Mouse (Mus musculus) lung, adult 2 months (tissue): ENCODE results near the gene Kdm5a.

Source experiments
- CTCF ChIP-seq: fragments of 200-500 bp; IDR thresholded peaks from 2 replicates; pipeline ENCODE4 v1.5.1; 2011; ENCODE audit warnings: mild to moderate bottlenecking, low read length, control low read depth; ENCODE audit not compliant: insufficient read depth
- POLR2A ChIP-seq: fragments of 200-500 bp; IDR thresholded peaks from 2 replicates; pipeline ENCODE4 v1.6.1; 2011; ENCODE audit warnings: low read depth, mild to moderate bottlenecking, control low read depth, low read length, borderline replicate concordance; ENCODE audit errors: extremely low read depth

DNA sequence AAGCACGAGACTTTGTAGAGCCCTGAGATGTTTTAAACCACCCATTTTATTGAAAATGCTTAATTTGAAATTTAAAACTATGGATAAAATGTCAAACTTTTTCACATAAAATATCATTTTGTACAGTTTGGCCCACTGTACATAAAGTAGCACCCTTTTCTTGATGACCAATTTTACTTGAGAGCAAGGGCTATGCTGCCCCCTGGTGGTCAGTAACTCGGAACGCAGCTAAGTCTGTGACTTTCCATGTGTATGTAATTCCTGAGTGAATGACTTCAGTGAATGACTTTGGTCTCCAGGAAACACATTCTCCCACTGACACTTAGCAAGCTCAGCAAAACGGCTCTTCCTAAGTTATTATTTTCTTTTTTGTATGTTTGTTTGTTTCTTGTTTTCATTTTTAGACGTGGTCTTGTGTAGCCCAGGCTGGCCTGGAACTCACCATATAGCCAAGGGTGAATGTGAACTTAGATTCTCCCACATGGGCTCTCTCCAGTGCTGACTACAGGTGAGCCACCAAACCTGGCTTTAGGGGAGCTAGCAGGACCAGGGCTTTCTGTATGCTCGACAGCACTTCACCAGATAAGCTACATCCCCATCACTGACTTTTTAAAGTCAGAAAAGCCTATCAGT is 39.5 kb upstream of the Kdm5a start:
- TF ChIP-seq CTCF = peak; percentile 73
- no peak for TF ChIP-seq POLR2A
